Mouse (Mus musculus) cerebellum, adult 9-10 months (tissue): ENCODE measurements around the gene E130311K13Rik.

Experiments
- DNase-seq: peaks from one replicate; pipeline ENCODE4 v3.0.0; 2022

Gene E130311K13Rik

DNA sequence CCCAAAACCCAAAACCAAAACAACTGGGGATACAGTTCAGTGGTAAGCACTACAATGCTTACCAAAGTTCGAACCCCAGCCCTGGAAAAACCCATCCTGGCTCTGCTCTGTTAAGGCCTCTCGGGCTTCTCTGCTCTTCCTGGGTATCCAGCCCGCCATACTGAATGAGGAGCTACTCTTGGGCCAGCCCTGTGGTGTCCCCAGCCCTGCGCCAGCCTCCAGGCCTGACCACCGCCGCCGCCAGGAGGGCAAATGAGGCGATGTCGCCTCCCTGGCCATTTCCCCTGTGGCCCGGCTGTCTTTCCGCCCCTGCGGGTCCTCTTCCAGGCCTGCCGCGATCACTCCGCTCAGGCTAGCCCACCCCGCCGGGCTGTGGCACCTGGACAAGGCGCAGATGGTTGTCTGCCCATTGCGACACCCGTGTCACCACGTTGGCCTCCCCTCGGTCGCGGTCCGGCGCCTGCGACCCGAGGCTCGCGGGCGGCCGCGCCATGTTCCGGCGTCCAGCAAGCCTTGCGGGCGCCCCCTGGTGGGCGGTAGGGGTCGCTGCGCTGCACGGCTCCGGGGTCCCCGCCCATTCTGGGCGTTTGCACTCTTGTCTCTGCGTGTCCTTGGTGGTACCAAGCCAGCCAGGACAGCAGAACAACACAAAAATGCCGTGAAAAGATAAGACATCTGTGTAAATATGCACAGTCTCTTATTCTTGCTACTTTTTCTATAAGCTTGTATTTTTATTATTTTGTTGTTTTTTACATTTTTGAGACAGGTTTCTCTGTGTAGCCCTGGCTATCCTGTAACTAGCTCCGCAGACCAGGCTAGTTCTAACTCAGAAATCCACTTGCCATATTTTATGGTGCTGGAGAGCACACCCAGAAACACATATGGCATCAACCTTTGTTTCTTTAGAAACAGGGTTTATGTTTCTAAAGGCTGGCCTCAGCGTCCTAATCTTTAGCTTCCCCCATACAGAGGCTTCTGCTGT is at the start of gene E130311K13Rik:
Gene E130311K13Rik (minus strand): TSS at position 595 of the 982 bp plus-strand sequence.
- DNase-seq, result peak; percentile 90

DNA sequence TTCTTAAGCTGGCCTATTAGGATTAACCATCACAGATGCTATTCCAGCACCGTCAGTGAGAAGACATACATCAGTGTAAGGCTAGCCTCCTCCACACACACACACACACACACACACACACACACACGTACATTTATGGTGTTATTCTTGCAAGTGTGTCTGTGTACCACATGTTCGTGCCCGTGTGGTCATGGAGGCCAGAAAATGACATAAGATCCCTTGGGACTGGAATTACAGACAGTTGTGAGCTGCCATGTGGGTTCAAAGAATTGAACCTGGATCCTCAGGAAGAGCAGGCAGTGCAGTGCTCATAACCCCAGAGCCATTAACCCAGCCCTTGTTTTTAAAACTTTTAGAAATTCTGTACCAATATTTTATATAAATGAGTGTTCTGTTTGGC is 48.6 kb upstream of the E130311K13Rik start:
- no peak for DNase-seq

DNA sequence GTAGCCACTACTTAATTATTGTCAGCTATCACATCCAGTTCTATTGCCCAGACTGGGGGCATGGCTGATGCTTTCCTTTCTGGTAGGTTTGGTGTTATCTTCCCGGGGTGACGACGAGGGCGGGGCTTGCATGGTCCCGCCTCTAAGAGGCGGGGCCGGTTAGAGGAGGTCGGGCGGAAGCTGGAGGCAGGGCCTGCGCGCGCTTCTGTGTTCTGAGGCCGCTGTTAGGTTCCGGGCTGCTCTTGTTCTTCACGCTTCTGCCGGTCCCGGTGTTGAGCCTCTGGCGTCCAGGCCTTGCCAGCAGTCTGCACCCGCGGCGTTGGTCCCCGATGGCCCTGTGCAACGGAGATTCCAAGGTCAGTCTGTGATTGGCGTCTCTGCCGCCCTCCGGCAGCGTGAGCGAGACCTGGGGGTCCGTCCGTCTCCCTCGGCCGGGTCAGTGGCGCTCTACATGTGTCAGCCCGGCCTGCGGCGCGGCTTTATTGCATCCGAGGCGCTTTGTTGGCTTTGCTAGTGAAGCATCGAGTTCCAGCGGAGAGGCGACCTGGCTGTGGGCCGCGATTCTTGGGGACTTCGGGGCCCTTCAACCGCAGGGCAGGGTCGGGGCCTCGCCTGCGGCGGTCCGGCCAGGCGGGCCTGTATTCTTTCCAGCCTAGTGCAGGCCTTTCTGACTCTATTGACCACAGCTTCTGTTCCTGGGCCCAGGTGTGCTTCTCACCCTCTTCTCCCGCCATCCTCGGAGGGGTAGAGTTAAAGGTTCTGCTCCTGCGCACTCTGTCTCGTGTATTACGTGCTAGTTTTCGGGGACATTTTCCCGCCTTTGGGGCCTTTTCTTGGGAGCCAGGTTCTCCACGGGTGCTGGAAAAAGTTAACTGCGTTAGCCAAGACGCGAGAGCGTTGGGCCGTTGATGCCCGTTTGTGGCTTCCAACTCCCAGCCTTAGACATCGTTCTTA is 47.0 kb upstream of the E130311K13Rik start, which contains the start of gene Gmps:
Gene Gmps (plus strand): TSS at position 152 of the 954 bp plus-strand sequence.
- peak; percentile 95 for DNase-seq

DNA sequence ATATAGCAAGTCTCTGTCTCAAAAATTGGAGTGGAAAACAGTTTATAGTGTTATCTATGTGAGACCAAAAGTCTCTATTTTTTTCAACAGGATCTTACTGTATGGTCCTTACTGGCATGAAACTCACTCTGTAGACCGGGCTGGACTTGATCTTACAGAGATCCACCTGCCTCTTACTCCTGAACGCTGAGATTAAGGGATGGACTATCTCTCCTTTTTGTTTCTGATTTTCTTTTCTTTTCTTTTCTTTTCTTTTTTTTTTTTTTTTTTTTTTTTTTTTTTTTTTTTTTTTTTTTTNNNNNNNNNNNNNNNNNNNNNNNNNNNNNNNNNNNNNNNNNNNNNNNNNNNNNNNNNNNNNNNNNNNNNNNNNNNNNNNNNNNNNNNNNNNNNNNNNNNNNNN is 36.7 kb upstream of the E130311K13Rik start:
- no peak for DNase-seq

DNA sequence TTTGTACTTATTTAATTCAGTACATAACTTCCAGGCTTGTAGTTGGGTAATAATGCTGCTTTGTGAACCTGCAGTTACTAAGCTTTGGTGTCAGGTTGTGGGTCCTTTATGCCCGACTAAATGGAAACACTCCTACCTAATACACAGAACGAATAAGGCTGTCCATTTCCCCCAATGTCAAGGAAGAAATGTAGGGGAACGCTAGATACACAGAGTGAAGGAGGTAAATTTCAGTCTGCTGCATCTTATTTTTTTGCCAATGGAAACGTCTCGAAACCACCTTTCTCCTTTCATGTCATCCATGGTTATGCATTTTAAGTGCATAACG is 35.6 kb upstream of the E130311K13Rik start:
- DNase-seq, result no peak

DNA sequence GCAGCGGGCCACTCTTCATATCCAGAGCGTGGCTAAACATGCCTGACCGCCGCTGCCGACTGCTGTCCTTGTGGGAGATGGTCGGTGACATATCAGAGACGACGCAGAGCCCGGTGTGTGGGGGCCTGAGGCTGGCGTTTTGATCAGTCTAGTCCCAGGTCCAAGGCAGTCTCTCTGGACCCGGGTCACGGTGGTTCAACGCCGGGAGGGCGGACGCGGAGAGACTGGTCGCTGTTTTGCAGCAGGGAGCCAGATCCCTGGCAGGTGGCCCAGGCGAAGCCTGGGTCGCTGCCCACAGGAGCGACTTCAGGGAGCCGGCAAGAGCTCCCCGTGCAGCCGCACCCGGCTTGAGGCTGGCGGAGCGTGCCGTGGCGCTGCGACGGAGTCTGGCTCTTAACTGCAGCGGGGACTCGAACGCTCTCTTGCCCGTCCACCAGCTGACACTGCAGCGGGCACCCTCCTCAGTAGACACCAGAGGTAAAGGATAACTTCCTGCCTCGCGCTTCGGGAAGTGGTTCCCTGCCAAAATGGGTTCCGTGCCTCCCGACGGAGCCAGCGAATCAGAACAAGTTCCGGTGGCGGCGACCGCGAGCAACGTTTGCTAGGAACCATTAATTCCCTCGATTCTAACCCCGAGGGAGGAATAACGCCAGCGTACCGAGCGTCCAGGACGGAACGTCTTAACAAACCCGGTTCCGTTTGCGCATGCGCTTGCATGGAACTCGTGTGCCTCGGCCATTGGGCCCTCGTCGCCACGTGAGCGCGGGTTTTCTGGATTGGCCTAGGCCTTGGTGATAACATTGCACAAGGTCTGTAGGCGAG is 35.0 kb upstream of the E130311K13Rik start, which contains the start of gene Slc33a1:
Gene Slc33a1 (minus strand): TSS at position 669 of the 822 bp plus-strand sequence.
- peak; percentile 99 for DNase-seq

DNA sequence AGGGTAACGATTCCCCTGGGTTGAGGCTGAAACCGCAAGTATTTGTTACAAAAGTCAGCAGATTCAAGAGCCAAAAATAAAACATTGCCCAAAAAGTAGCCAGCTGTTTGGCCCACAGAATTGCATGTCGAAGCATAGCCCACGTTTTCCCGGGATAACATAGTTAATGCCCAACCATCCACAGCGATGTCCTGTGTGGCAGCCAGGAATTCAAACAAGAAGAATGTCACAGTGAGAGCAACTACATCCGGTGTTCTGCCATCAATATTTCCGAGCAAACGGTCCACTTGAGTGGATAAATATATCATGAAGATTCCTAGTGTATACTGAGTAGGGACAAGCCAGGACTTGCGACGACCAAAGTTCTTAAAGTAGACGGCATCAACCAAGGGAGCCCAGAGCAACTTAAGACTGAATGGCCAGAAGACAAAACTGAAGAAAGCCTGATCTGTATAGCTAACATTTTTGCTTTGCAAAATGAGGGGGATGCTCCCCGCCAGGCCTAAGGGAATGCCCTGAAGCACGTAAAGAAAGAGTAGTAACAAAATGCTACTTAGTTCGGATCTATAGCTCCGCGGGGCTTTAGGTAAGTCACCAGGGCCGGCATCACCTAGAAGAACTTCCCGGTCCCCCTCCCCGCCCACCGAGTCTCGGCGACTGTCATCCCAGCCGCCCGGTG is 34.3 kb upstream of the E130311K13Rik start:
- DNase-seq, result peak; percentile 42

DNA sequence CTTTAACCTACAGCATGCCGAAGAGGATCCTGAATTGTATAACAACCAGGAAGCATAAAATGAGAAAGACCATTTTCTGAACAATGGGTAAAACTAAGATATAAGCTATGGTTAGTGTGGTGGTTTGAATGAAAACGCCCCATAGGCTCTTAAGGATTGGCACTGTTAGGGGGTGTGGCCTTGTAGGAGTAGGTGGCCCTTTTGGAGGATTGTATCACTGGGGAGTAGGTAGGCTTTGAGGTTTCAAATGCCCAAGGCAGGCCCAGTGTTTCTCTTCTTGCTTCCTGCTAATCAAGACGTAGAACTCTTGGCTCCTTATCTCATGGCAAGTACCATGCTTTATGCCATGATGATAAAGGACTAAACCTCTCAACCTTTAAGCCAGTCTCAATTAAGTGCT is 20.6 kb upstream of the E130311K13Rik start:
- no peak for DNase-seq

DNA sequence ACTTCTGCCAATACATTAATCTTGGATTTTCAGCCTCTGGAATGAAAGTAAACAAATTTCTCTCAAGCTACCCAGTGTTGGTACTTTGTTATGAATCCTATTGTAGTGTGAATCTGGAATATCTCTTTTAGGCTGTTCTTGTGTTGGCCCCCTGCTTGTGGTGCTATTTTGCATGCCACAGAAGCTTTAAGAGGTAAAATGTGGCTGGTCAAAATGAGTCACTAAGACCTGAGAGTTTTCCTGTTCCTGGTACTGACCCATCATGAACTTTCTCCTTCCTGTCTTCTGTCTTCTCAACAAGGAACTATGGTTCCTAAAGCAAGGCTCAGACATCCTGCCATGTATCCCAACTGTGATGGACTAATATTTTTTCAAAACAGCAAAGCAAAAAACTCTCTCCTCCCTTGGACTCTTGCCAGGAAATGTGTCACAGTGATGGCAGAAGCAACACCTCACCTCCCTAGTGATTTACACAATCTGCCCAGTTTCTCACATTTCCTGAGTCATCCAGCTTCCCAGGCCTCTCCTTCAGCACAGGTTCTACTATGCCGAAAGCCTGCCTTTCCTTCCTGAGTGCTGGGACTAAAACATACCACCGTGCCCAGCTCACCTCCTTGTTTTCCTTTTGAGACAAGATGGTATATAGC is 12.1 kb upstream of the E130311K13Rik start:
- peak; percentile 61 for DNase-seq

DNA sequence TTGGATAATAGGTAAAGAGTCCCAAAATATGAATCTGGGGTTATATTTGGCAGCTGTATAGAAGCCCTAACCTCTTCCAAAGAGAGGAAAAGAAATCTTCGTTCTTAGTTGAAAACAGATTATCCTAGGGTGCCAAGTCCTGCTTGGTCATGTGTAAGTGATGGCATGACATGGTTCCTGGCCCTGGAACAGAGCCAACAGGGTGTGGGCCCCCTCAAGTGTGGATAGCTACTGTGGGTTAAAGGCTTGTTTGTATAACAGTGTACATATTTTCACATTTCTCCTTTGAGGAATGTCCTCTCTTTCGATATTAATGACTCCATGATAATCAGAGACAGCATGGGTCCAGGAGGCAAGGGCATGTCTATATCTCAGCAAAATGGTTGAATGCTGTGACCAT is 9.7 kb upstream of the E130311K13Rik start:
- DNase-seq, result no peak

DNA sequence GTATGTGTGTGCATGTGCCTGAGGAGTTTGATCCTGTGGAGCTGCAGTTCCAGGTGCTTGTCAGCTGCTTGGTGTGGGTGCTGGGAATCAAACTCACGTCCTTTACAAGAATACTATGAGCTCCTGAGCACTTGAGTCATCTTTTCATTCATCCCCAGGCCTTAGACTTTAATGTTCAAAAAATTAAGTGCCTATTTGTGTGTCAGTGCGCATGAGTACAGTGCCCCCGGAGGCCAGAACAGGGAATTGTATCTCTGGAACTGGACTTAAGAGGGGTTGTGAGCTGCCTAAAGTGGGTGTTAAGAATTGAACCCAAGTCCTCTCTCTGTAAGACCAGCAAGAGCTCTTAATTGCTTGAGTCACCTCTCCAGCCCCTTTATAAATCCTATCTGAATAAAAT is 9.6 kb downstream of the E130311K13Rik start:
- DNase-seq, result no peak

DNA sequence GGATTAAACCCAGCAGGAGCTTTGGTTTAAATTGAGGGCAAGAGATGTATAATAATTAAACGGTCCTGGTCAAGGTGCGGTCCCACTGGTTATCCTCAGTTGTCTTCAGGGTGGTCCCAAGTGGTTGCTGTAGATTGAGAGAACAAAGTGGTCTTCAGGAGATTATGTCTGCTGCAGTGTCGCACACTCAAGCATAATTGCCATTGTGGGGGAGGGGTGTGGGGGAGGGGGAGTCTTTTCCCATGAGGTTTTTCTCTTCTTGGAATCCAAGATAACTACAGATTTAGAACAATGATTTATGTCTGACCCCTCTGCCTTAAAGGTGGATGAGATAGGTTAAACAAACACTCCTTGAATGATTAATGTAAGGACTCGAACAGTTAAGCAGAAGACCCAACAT is 19.0 kb downstream of the E130311K13Rik start:
- DNase-seq, result no peak

DNA sequence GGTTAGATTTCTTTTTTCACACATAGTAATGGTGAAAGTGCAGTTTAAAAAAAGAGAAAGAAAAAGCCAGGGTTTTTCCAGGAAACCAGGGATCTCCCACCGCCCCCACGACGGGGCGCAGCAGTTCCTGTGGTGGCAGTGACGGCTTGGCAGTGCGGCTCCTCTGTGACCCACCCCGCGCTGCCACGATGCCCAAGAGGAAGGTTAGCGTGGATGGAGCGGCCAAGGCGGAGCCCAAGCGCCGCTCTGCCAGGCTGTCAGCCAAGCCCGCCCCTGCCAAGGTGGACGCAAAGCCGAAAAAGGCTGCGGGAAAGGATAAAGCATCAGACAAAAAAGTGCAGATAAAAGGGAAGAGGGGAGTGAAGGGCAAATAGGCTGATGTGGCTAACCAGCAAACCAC is 24.0 kb downstream of the E130311K13Rik start:
- DNase-seq, result no peak

DNA sequence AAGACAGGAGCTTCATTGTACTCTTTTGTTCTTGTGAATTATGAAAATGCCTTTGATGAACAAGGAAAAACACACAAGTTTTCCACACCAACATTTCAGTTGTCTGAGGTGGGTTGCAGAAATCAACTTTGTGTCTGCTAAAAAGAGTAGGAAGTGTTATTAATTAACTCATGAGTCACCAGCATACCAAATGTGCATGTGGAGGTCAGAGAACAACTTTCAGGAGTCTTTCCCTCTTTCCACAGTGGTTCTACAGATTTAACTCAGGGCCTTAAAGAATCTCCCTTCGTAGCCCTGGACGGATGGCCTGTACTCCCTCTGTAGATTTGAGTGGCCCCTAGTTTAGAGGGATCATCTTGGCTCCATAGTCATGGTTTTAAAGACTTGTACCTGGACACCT is 25.1 kb downstream of the E130311K13Rik start:
- DNase-seq, result no peak

DNA sequence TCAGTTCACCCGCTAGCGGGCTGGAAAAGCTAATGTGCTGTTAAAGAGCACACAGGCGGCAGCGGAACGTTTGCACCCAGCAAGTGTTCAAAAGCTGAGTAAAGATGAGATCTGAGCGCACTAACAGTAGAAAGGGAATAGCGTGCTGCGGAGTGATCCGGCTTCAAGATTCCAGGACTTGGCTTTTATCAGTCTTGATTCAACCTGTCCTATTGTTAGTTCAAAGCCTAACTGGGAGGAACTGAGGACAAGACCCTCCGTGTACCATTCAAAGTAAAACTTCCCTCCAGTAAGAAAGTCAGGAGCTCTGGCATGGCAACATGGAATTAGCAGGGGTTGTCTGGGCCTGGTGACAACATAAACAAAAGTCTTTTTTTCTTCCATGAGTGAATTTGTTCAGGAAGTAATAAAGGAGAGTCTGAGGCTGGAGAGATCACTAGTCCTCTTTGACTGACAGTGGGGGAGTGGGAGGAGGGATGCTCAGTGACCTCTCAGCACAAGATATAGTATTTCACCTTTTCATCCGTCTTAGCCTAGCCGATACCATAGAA is 29.2 kb downstream of the E130311K13Rik start:
- DNase-seq, result no peak

DNA sequence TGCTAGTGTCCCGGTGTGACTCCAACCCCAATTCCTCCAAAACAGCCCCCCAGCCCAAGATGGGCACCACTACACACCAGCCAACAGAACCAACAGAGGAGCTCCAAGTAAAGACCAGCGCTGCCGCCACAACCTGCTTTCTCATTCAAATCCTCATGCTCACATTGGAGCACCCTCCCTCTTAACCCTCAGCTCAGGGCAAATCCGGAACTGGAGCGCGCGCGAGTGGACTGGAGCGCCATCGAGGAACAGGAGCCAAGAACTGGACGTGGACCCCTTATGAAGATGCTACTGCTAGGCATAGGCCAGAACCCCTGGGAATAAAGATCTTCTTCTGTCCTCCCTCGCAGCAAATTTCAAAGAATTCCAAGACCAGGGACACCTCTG is 30.0 kb downstream of the E130311K13Rik start, which contains the start of gene Plch1:
Gene Plch1 (minus strand): TSS at position 164 of the 387 bp plus-strand sequence.
- no peak for DNase-seq

DNA sequence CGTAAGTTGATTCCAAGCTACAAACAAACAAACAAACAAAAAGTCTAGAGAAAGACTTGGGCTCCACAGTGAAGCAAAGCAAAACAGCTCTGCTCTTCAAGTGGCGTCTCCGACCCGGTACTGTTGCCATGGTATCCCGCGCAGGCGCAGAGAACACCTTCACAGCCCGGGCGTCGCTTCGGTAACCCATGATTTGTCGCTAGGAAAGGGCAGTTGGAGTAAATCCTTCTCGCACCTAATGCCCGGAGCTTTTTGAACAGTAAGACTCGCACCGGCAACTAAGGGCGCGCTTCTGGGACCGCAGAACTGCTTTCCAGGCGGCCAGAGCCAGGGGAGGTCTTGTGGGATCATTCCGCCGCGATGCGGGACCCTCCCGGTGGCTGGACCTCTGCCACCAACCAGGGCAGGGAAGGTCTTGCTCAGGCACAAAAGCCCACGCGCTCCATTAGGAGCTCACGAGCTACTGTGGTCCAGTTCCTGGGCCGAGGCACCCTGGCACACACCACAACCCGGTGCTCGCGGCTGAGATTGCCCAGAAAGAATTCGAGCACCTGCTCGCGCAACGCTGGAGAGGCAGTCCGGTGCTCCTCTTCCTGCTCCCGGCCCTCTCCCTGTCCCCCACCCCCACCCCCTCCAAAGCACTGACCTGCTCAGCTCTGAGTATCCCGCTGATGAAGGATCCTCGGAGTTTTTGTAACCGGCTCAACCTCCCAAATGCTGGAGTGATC is 30.5 kb downstream of the E130311K13Rik start:
- peak; percentile 60 for DNase-seq

DNA sequence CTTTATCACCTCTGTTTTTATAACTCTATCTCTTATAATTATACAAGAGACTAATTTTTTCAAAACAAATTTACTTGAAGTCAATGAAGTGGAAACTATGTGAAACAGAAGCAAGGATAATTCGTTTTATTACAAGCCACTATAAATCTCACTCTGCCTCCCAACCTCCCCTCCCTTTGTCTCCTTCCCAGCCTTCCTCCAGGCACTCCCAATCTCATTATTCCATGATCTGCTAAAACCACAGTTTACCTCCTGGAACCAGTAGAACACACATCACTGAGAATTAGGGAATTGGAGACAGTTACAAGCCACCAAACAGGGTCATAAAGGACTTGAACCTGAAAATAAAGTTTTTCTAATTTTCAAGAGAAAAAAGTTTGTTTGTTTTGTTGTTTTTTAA is 32.1 kb downstream of the E130311K13Rik start:
- DNase-seq, result no peak

DNA sequence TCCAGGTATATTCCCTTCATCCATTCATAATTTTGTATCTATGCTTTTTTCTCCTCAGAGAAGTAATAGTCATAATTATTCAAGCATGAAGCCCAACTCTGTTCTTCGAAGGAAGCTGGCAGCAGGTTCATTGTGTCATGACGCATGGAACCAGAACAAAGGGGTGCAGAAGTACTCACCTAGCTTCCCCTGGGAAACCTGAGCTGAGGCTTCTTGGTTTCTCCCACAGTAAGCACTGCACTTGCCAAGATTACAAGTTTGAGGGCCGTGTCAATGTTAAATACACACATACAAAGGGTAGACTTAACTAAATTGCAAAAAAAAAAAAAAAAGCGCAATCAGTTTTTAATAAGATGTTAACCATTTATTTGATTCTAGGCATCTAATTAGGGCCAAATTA is 33.0 kb downstream of the E130311K13Rik start:
- no peak for DNase-seq

DNA sequence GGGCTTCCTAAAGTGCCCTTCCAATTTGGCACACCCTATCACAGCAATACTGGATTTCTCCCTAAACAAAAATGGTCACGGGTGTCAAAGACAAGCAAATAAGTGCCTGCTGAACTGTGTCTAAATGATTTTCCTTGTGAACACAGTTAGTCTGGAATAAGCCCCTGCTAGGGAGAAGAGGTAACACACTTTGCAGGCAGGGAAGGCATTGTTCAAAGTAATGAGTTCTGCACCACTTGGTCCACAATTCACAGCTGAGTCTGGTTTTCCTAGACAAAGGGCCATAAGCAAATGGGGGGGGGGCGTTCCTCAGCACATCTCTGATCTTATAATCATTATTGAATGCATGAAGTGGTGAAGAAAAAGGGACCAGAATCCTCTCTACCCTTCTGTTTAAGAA is 33.5 kb downstream of the E130311K13Rik start:
- DNase-seq, result no peak
